Mouse (Mus musculus): Measurements from ENCODE around the gene Zswim9. TPM values are rescaled to one million over a fixed set of nuclear protein-coding genes. Genes with fewer than 3 reads are reported as not detected.

The Zswim9 gene
- polyA plus RNA-seq, 1 experiment from 2014 or later: 16.0 TPM

- WGBS: 86% methylated on average over 5 of the region's 5 CpGs
Measured at GRCm38 (mm10) chr7:13263851-13264250, 14.7 kb downstream of the Zswim9 start.

GRCm38 (mm10) chr7:13260746-13261700 is 17.5 kb downstream of the Zswim9 start:
- peak; percentile 63 for ATAC-seq
- Histone ChIP-seq H3K9ac (replicated peaks) (no peak overlapping the region), H3K36me3 (peaks cover 19% of the 10 kb centered on the region), H3K4me2 (replicated peaks) (no peak overlapping the region), H3K9me3 (no peaks in the 10 kb centered on the region), H3K4me3 (replicated peaks) (no peak overlapping the region), H3K4me1 (replicated peaks) (no peaks in the 10 kb centered on the region), H3K27ac (no peak overlapping the region), H3K27me3 (no peaks in the 10 kb centered on the region)
- 50% methylated on average over 50 of the region's 50 CpGs for WGBS

More at GRCm38 (mm10) chr7:13263851-13264250, 14.7 kb downstream of the Zswim9 start:
- H3K36me3 ChIP-seq: peaks cover 22% of the 10 kb centered on the region
- no peak overlapping the region for H3K4me2 ChIP-seq (replicated peaks)
- no peaks in the 10 kb centered on the region for H3K9me3 ChIP-seq
- no peaks in the 10 kb centered on the region for H3K4me1 ChIP-seq (replicated peaks)
- H3K27ac ChIP-seq: no peak overlapping the region
- no peaks in the 10 kb centered on the region for H3K27me3 ChIP-seq
- ATAC-seq: 0 out of 2 replicates have a peak, but pooled peaks have one; percentile 28
- no peak overlapping the region for H3K9ac ChIP-seq (replicated peaks)
- no peak overlapping the region for H3K4me3 ChIP-seq (replicated peaks)

GRCm38 (mm10) chr7:13212720-13213119 is 65.8 kb downstream of the Zswim9 start, which contains the start of gene Vmn1r89:
Gene Vmn1r89, plus strand, starts transcription at chr7:13213020.
- Histone ChIP-seq H3K27me3 (no peaks in the 10 kb centered on the region), H3K4me3 (replicated peaks) (no peak within 1 kb of the TSS), H3K27ac (no peak within 1 kb of the TSS), H3K4me2 (replicated peaks) (no peak within 1 kb of the TSS), H3K9ac (replicated peaks) (no peak within 1 kb of the TSS), H3K36me3 (no peaks in the 10 kb centered on the region), H3K4me1 (replicated peaks) (no peaks in the 10 kb centered on the region), H3K9me3 (0 out of 2 replicates have a peak, but pooled peaks cover 2% of the 10 kb centered on the region)
- no peak for ATAC-seq

Other genes with a start within 250 kb of the Zswim9 start
- gene Chmp2a, start 243.9 kb downstream of the Zswim9 start, polyA plus RNA-seq (2015; fragmentation: Nextera tagmentation; extraction: Ambion mirVana): 181 and 186 TPM in 2 replicates
- 63.1 and 91.6 TPM in 2 replicates for gene Ube2m, start 240.4 kb downstream of the Zswim9 start, polyA plus RNA-seq (2015; fragmentation: Nextera tagmentation; extraction: Ambion mirVana)
- gene Mzf1, start 224.0 kb downstream of the Zswim9 start, polyA plus RNA-seq (2015; fragmentation: Nextera tagmentation; extraction: Ambion mirVana): 6.8 and 7.1 TPM in 2 replicates
- gene Vmn1r85, start 183.5 kb downstream of the Zswim9 start, polyA plus RNA-seq (2015; fragmentation: Nextera tagmentation; extraction: Ambion mirVana): 0.03 and 0.04 TPM in 2 replicates
- not detected in 2 replicates for gene Vmn1r86, start 158.8 kb downstream of the Zswim9 start, polyA plus RNA-seq (2015; fragmentation: Nextera tagmentation; extraction: Ambion mirVana)
- gene Vmn1r87, start 138.6 kb downstream of the Zswim9 start, polyA plus RNA-seq (2015; fragmentation: Nextera tagmentation; extraction: Ambion mirVana): not detected in 2 replicates
- gene Vmn1r88, start 119.2 kb downstream of the Zswim9 start, polyA plus RNA-seq (2015; fragmentation: Nextera tagmentation; extraction: Ambion mirVana): not detected in 2 replicates
- gene Vmn1r89, start 65.7 kb downstream of the Zswim9 start, polyA plus RNA-seq (2015; fragmentation: Nextera tagmentation; extraction: Ambion mirVana): not detected in 2 replicates
- gene Lig1, start 1.4 kb downstream of the Zswim9 start, polyA plus RNA-seq (2015; fragmentation: Nextera tagmentation; extraction: Ambion mirVana): 52.5 and 57.2 TPM in 2 replicates
- gene Pla2g4c, start 45.9 kb upstream of the Zswim9 start, polyA plus RNA-seq (2015; fragmentation: Nextera tagmentation; extraction: Ambion mirVana): 0.66 and 0.77 TPM in 2 replicates
- 0.30 TPM in 1 of 2 replicates, not detected in the other for gene Cabp5, start 119.4 kb upstream of the Zswim9 start, polyA plus RNA-seq (2015; fragmentation: Nextera tagmentation; extraction: Ambion mirVana)
- gene Bsph1, start 172.1 kb upstream of the Zswim9 start, polyA plus RNA-seq (2015; fragmentation: Nextera tagmentation; extraction: Ambion mirVana): not detected in 2 replicates